Mouse (Mus musculus): Measurements from ENCODE around the gene Gsdma2.

- peak; percentile 90 for TF ChIP-seq ZNF384 (IDR thresholded peaks at IDR 0.05; ENCODE audit: low read depth, low read length)
- TF ChIP-seq ZC3H11A (IDR thresholded peaks at IDR 0.05; ENCODE audit: borderline replicate concordance, low read depth, low read length), result no peak
- no peak for TF ChIP-seq HCFC1 (IDR thresholded peaks at IDR 0.05; ENCODE audit: borderline replicate concordance, insufficient read depth, low read length)
Measured at GRCm38 (mm10) chr11:98597363-98597762, 49.2 kb upstream of the Gsdma2 start.
